Mouse (Mus musculus): ENCODE measurements around the gene Oma1.

DNA sequence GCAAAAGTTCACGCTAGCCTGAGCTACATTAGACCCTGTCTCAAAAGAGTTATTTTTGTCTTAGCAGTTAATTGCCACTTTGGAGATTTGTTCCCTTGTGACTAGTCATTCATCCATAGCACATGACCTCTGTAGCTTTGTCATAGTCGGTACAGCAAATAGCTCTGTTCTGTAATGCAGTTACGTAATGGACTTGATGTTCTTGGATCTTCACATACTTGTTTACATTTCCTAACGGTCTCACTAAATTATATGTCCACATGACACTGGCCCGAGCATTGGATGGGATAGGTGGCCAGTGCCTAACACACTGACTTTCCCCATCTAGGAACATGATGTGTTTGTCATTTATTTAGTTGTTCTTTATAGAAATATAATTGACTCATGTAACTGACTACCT lies 21.5 kb downstream of the Oma1 start:
- TF ChIP-seq POLR2A (IDR thresholded peaks at IDR 0.05; ENCODE audit: control insufficient read depth, extremely low read depth, insufficient read depth, low read length, poor library complexity): no peak
- TF ChIP-seq CTCF (IDR thresholded peaks at IDR 0.05; ENCODE audit: borderline replicate concordance, control insufficient read depth, extremely low read depth, insufficient read depth, low read length, poor library complexity): no peak
